Mouse (Mus musculus) cerebellum, adult 2 months (tissue): ENCODE data around the gene Ctcf.

Source experiments
- CTCF ChIP-seq: fragments of 200-500 bp; IDR thresholded peaks from 2 replicates; pipeline ENCODE4 v1.5.1; 2011; ENCODE audit warnings: low read depth, mild to moderate bottlenecking, control low read depth, low read length, moderate library complexity, borderline replicate concordance; ENCODE audit not compliant: insufficient read depth
- POLR2A ChIP-seq: fragments of 200-500 bp; IDR thresholded peaks from 2 replicates; pipeline ENCODE4 v1.6.1; 2011; ENCODE audit warnings: low read length, control low read depth, borderline replicate concordance; ENCODE audit not compliant: insufficient read depth

DNA sequence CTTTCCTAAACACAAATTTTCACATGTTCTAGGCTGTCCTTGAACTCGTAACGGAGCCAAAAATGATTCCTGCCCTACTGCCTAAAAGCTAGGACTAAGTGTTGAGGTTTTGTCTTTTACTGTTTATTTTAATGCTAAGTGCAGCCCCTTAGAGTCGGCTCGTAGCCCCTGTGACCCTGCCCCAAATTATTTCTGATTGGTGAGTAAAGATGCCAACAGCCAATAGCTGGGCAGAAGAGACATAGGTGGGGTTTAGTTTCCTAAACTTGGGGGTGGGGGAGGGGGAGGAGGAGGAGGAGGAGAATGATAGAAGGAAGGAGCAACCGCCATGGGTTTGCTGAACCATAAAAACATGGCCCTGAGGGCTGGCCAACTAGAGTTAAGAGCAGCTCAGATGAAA lies 89.4 kb downstream of the Ctcf start:
- TF ChIP-seq POLR2A (no peak), CTCF (no peak)
